Mouse (Mus musculus) adrenal gland, postnatal 10 days (tissue): ENCODE measurements at regions not wholly inside any gene's neighbourhood (a gene's known extent, or its start where the extent isn't known, plus 50 kb on each side); places are given as distances from the start of the nearest gene placed in this dataset.

Experiments
- DNase-seq: peaks from one replicate; pipeline ENCODE4 v3.0.0; 2021; ENCODE audit warnings: mixed read lengths

- no peak for DNase-seq
These were observed 356.4 kb upstream of the Id2 start for GRCm38 (mm10) chr12:25453356-25453755.

- no peak for DNase-seq
These were observed 354.2 kb upstream of the Id2 start for GRCm38 (mm10) chr12:25451156-25451555.

DNA sequence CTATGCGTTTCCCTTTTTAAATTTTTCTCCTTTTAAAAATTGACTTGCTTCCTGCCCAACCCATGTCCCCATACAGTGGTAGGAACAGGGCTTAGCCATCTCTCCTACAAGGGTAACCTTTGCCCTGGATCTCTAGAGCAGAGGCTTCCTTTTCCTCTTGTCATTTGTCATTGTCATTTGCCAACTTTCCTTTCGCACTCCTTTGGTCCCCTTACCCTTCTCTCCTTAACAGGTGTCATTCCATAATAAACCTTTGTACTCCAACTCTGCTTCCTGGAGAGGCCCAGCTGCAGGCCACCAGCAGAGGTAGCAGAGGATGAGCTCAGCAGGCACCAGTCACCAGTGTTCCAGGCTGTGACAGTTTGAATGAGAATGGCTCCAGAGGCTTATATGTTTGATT lies 347.4 kb upstream of the Id2 start:
- DNase-seq = no peak

GRCm38 (mm10) chr12:25439029-25439551 lies 342.1 kb upstream of the Id2 start:
- no peak for DNase-seq

DNA sequence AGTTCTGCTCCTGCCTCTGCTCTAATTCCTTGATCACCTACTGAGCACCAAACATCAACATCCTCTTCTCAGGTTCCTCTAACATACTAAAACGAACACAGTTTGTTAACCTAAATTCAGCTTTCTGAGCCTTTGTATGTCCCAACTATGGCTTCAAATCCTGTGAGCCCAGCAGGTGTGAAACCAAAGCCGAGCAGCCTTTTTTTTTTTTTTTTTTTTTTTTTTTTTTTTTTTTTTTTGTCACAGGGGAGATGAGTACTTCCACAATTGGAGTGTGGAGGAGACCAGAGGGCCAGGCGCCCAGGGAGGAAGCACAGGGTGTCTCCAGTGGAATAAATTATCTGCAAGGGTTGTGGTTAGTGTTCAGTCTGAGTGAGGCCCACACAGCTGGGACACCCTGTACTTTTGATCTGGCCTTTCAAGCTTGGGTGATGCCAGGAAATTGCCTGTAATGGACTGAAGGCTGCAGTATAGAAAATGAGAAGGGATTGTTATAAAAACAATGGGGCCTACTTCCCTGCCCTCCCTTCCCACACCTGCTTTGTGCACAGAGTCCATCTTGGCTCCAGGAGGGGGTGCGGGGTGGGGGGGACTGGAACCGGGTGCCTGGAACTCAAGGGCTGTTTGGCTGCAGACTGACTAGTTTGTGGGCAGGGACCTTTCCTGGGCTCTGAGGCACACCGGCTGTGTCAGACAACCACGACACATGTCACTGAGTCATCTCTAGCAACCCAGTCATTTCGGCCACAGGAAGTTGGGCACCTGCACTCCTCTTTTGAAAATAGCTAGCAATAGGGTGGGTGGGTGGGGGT lies 341.5 kb upstream of the Id2 start:
- no peak for DNase-seq

GRCm38 (mm10) chr12:25437556-25437955 lies 340.6 kb upstream of the Id2 start:
- peak; percentile 59 for DNase-seq

DNA sequence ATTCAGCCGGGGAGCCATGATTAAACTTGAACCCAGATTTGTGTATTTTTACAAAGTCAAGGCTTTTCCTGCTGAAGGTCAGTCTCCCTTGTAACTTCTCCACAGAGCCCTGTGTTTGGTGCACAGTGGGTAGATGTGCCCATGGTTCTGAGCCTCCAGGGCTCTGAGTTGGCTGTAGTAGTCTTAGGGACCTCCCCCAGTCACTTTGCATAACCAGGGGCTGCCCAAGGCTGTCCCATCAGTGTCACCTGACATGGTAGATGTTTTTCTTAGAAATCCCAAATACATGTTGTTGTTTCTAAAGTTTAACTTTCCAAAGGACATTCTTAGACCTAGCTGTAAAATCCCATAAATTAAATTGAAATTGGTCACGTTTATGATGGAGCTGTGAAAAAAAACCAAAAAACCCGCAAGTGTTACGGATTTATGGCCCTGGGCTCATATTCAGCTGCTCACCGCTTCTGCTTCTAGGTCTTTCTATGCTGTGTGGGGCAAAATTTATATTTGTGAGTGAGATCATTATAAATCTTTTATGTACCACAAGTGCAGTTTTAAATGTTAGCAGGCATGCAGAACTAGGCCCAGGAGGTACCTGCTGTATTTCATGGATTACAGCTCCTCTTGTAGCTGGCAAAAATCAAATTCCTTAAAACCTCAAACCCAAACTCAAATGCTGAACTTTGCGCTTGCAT lies 339.4 kb upstream of the Id2 start:
- no peak for DNase-seq

DNA sequence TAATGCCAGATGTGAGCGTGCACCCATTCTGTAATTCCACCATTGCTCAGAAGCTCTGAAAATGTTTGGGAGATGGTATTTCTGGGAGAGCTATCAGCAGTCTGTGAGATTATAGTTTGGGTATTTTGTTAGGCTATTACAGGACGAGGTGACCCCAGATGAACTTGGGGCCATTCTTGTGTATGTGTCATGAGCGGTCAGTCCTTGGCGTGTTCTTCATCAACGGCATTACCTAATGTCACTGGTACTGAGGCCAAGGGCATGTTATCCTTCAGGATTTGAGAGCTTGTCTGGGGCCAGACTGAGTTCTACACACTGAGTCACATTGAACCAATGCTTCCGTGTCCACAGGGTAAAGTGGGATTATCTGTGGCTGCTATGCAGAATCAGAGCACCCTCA lies 335.9 kb upstream of the Id2 start:
- peak; percentile 40 for DNase-seq

DNA sequence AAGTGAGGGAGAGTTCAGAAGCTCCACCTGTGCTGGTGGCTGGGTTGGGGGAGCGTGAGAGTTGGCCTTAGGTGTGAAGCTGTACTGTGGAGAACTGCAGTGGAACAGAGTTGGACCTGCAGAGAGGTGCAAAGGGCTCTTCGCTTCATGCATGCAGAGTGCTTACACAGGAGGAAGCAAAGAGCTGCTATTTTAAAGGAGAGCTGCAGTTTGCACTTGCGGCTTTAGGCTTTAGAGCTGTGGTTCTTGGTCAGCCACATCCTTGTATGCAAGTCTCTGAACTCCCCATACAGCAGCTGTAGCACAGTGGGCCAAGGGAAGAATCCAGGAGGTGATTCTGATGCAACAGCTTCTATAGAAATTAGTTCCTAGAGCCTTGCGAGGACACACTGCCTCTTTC lies 334.0 kb upstream of the Id2 start:
- no peak for DNase-seq

DNA sequence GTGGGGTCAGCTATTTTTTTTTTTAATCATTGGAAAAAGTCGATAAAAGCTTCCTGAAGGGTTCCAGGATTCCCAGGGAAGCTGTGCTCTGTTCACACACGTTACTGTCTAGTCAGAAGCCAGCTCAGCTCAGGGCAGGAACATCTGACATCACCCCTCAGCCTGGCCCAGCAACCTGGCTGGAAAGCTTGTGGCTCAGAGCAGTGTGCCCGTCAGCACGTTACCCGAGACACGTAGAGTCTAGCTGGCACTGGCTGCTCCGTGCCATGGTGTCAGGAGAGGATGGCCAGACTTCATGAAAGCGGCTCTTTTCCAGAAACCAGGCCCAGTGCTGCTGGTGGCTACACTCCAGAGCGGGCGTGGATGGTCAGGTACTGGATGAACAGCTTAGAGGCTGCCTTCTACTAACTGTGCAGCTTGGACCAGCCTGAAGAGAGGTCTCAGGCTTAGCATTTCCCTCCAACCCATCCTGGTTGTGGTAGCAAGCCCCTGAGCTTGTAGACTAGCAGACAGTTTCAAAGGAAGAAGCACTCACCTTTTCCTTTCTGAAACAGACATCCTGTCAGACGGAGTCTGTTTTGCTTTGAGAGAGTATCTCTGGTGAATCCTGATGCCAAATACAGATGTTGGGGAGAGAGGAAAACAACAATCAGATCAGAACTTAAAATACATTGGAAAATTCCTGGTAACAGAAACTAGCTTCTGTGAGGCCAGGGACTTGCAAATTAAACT lies 331.1 kb upstream of the Id2 start:
- DNase-seq = no peak

- DNase-seq = peak; percentile 13
These were observed 320.4 kb upstream of the Id2 start for GRCm38 (mm10) chr12:25417336-25417735.

DNA sequence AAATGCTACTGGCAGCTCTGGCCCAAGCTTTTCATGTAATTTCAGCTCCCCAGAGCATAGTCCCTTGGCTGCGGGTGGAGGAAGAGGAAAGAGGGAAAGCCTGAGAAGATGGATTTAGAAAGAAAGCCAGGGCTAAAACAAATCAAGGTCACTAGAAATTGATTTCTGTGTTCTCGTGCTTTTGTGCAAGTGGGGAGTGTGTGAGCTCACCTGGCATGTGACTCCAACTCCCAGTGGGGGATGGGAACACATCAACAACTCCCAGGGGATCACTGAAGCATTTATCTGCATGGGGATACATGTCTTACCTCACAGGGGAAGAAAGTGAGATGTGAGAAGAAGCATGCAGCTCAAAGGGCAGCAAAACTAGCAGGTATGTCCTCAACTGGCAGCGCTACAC lies 319.6 kb upstream of the Id2 start:
- DNase-seq = no peak

DNA sequence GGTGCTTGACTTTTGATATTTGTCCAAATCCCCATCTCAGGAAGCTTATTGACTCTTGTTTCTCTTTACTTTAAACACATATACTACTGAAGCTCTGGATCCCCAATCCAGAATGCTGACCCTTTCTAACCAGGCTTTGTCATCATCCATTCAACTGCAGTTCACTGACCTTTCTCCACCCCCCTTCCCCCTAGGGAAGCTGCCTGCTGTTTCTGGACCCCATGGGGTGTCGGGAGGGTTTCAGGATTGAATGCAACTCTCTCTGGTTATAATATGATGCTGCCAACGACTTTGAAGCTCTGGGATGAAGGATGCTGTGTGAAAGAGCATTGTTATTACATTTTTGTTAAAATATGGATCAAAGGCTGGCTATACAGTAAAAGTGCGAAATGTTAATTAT lies 318.7 kb upstream of the Id2 start:
- DNase-seq = no peak

DNA sequence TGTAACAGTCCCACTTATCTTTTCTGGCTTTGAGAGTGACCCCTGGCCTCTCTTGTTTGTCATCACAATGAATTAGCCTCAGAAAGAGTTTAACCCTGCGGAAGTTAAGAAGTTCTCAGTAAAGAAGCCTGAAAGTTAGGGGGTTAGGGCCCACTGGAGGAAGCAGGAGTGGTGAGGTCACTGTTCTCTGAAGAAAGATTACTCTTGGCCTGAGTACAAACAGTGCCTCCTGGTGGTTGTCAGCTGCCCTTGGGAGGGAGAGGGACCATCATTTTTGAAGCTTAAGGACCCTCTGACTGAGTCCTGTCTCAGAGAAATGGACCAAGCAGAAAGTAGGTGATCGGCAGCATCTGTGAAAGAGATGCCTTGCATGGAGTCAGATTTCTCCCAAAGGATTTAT lies 318.3 kb upstream of the Id2 start:
- peak; percentile 62 for DNase-seq

GRCm38 (mm10) chr12:25407301-25407700 lies 310.4 kb upstream of the Id2 start:
- no peak for DNase-seq

DNA sequence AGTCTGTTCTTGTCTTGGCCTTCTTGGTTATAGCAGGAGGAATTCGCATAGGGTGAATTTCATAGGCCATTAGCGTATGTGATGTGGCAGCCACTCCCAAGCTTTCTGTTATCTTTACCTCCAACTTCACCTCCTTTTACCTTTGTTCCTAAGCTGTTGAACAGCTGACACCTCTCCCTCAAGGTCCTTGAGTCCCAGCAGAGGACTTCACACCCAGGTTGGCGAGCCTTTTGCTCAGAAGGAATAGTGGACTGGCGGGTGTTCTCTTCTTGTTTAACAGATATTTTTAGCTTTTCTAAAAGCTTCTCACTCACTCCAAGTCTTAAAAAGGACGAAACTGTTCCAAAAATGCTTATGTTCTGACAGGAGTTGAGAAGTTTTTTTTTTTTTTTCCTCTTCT lies 303.4 kb upstream of the Id2 start:
- no peak for DNase-seq

- DNase-seq = no peak
These were observed 301.8 kb upstream of the Id2 start for GRCm38 (mm10) chr12:25398726-25399125.

DNA sequence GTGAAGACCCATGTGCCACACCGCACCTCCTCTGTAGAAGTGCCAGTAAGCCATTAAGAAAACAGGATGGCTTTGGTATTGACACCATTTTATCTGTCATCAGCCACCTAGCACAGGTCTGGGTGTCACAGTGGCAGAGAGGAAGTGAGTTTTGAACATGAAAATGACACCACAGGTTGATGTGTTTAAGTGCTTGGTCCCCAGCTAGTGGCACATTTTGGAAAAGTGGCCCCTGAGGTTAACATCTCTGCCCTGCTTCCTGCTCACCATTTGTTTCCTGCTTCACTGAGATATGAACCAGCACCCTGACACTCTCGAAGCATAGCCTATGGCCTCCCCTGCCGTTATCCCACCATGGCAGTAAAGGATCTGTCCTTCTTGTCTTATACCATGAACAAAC lies 297.4 kb upstream of the Id2 start:
- DNase-seq = no peak

DNA sequence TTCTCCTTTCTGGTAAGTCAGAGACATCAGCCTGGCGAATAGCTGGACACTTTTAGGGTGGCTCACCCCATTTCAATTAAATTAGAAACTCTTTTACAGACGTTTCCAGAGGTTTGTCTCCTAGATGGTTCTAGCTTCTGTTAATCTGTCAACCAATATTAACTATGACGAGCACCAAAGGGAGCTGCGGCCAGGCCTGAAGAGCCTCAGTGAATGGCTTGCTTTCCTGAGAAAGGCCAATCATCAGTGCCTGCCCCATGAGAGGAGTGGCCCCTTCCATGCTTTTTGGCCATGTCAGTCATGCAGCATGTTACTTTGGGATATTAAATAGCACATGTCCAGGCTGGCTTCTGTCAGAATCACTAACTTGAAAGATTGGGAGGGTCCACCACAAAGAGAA lies 296.6 kb upstream of the Id2 start:
- DNase-seq = no peak

DNA sequence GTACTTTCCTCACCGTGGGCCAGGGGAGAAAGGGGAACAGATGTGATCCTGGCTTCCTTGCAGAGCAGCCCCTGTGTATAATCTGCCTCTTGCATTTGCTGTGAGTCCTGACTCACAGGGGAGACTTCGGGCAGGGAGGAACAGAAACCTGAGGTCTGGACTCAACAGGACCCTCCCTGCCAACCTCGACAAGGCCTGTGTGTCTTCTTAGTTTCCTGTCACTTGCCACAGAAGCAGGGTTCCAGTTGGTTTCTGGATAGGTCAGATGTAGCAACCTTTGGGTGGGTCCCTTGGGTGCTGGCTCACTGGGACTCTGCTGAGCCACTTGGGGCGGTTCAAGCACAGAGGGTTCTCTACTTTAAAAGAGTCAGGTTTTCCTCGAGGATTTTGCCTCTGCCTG lies 292.3 kb upstream of the Id2 start:
- no peak for DNase-seq

GRCm38 (mm10) chr12:25387791-25388280 lies 290.9 kb upstream of the Id2 start:
- no peak for DNase-seq

GRCm38 (mm10) chr12:25382961-25383360 lies 286.0 kb upstream of the Id2 start:
- no peak for DNase-seq

GRCm38 (mm10) chr12:25382475-25382874 lies 285.5 kb upstream of the Id2 start:
- DNase-seq = no peak
